Mouse (Mus musculus) olfactory bulb, adult 2 months (tissue): ENCODE measurements around the gene Dpyd. TPM values are rescaled to one million over a fixed set of nuclear protein-coding genes. Genes with fewer than 3 reads are reported as not detected.

Source experiments
- H3K27ac ChIP-seq: fragments of 200-500 bp; 2 replicates; pipeline ENCODE4 v1.5.1; 2012; ENCODE audit warnings: low read depth, low read length; ENCODE audit not compliant: insufficient read depth
- H3K4me1 ChIP-seq: fragments of 200-500 bp; 2 replicates; pipeline ENCODE4 v1.6.1; 2012; ENCODE audit warnings: low read length; ENCODE audit not compliant: control insufficient read depth, insufficient read depth
- H3K4me3 ChIP-seq: fragments of 200-500 bp; 2 replicates; pipeline ENCODE4 v1.5.1; 2012; ENCODE audit warnings: mild to moderate bottlenecking, low read depth, low read length, moderate library complexity; ENCODE audit not compliant: insufficient read depth
- CTCF ChIP-seq: fragments of 200-500 bp; IDR thresholded peaks from 2 replicates; pipeline ENCODE4 v1.5.1; 2012; ENCODE audit warnings: low read depth, mild to moderate bottlenecking, low read length, moderate library complexity; ENCODE audit not compliant: insufficient read depth
- POLR2A ChIP-seq: fragments of 200-500 bp; IDR thresholded peaks from 2 replicates; pipeline ENCODE4 v1.6.1; 2012; ENCODE audit warnings: mild to moderate bottlenecking, low read depth, low read length, moderate library complexity; ENCODE audit not compliant: insufficient read depth
- WGBS: fragments of 180-500 bp; shearing (Covaris S2); methylation state at CpG from one replicate; pipeline ENCODE4 v1.1.7; 2018; 5-methylcytosine and 5-hydroxymethylcytosine counted together
- polyA plus RNA-seq: library from polyadenylated mRNA; stranded (reverse); fragments of >200 nt; gene quantifications from 2 replicates; pipeline ENCODE4 v1.2.4, GENCODE M21; 2012; ENCODE audit warnings: low replicate concordance; ENCODE audit not compliant: missing spikeins, insufficient read depth, insufficient read length

Dpyd gene
- polyA plus RNA-seq, 1 experiment: not detected

DNA sequence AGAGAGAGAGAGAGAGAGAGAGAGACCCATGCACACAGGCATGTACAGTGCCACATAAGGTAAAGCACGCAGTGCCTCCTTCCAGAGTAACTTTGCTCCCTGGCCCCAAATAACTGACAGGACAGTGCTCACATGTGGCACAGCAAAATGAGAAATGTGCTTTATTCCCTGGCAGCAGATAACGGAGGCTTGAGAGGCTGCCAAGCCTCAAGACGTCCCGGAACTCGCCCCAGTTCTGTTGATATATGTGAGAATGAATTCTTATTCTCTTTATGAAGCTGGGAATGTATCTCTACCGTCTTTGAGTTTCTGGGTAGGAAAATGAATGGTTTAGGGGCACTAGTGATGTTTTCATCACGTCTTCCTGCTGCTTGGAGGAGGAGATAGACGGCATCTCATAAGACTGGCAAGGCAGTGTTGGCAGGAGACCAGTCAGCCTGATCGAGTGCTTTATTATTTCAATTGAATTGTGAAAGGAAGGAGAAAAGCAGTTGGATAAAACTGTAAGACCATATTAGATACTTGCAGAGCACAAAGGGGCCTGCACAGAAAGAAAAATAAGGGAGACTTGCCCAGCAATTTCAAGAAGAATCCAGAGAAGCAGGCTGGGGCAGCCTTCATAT lies 857.3 kb downstream of the Dpyd start:
- WGBS: 44% methylated on average over 9 of the region's 9 CpGs
- TF ChIP-seq CTCF (no peak), POLR2A (no peak)
- H3K4me1 ChIP-seq: no peaks in the 10 kb centered on the region
- no peak overlapping the region for H3K27ac ChIP-seq
- no peak overlapping the region for H3K4me3 ChIP-seq

- no peak overlapping the region for H3K4me3 ChIP-seq
- 79% methylated on average over 2 of the region's 2 CpGs for WGBS
- no peaks in the 10 kb centered on the region for H3K4me1 ChIP-seq
- H3K27ac ChIP-seq: no peak overlapping the region
- no peak for TF ChIP-seq CTCF
- no peak for TF ChIP-seq POLR2A
Observed at GRCm38 (mm10) chr3:119419745-119420144, 857.8 kb downstream of the Dpyd start.

- Histone ChIP-seq H3K4me3 (no peak overlapping the region), H3K4me1 (no peaks in the 10 kb centered on the region), H3K27ac (no peak overlapping the region)
- TF ChIP-seq CTCF (no peak), POLR2A (no peak)
- 75% methylated on average over 8 of the region's 8 CpGs for whole genome bisulfite sequencing
Observed at GRCm38 (mm10) chr3:119431339-119431738, 869.4 kb downstream of the Dpyd start.

GRCm38 (mm10) chr3:119431757-119432156 lies 869.8 kb downstream of the Dpyd start:
- WGBS: 56% methylated on average over 7 of the region's 7 CpGs
- no peak overlapping the region for H3K4me3 ChIP-seq
- no peaks in the 10 kb centered on the region for H3K4me1 ChIP-seq
- no peak overlapping the region for H3K27ac ChIP-seq
- no peak for TF ChIP-seq CTCF

DNA sequence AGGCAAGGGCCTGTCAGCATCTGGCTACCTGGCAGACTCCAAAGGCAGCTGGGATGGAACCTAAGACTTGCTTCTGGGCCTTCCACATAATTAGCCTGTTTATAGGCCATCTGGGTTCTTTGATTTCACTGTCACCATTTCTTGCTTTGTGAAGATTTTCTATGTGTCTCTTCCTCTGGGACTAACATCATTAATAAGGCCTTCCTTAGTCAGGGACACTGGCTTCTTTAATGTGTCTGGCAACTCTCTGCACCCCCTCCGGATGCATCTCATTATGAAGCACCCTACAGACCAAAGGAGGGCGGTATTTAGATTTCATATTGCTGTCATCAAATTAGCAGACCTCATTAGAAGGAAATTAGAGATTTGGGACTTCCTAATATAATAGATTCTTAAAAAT lies 885.6 kb downstream of the Dpyd start:
- Histone ChIP-seq H3K27ac (no peak overlapping the region), H3K4me1 (no peaks in the 10 kb centered on the region), H3K4me3 (no peak overlapping the region)
- TF ChIP-seq CTCF: no peak
- no peak for TF ChIP-seq POLR2A
- 66% methylated on average over 2 of the region's 2 CpGs for WGBS

DNA sequence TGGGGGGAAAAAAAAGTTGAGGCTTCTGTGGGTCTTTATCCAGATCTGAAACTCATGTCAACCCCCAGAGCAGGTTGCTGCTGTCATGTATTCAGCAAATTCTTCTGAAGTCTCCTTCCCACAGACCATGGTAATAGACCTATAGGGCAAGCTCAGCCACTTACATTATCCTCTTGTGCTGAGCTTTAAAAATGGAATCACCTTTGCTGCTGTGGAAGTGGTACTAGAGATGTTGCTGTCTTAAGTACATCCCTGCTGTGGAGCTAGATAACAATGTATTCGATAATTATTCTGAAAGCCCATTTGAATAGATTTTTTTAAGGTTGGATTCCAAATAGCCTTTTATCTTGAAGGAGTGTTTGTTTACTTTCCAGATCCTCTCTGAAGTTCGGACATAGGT lies 902.1 kb downstream of the Dpyd start:
- no peak overlapping the region for H3K27ac ChIP-seq
- no peak overlapping the region for H3K4me3 ChIP-seq
- 58% methylated on average over 2 of the region's 2 CpGs for WGBS
- TF ChIP-seq CTCF (no peak), POLR2A (no peak)
- no peaks in the 10 kb centered on the region for H3K4me1 ChIP-seq

DNA sequence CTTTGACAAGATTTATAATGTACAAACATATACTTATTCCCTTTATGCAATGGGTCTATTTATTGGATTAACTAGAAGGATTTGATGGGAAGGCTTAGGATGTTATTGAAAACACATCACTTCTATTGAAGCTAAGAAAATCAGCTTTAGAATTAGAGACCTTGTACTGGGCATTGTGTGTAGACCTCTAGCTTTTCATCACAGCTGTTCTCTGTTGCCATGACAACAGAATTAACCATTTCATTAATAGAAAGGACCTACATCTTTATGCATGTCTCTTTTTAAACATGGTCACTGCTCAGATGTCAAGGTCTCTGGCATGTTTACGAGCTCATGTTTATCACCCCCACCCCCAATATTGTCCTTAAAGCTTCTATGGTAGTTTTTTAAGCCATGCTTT lies 902.5 kb downstream of the Dpyd start:
- no peak overlapping the region for H3K27ac ChIP-seq
- TF ChIP-seq POLR2A: no peak
- 74% methylated on average over 1 of the region's 1 CpGs for WGBS
- H3K4me3 ChIP-seq: no peak overlapping the region
- no peaks in the 10 kb centered on the region for H3K4me1 ChIP-seq

GRCm38 (mm10) chr3:119467723-119468122 lies 905.8 kb downstream of the Dpyd start:
- no peak for TF ChIP-seq POLR2A
- TF ChIP-seq CTCF: no peak
- Histone ChIP-seq H3K27ac (no peak overlapping the region), H3K4me3 (no peak overlapping the region), H3K4me1 (no peaks in the 10 kb centered on the region)
- WGBS: 74% methylated on average over 2 of the region's 2 CpGs
